Comparison of ENCODE assay signal across 33 mouse cellular contexts in the genomic region with DNA sequence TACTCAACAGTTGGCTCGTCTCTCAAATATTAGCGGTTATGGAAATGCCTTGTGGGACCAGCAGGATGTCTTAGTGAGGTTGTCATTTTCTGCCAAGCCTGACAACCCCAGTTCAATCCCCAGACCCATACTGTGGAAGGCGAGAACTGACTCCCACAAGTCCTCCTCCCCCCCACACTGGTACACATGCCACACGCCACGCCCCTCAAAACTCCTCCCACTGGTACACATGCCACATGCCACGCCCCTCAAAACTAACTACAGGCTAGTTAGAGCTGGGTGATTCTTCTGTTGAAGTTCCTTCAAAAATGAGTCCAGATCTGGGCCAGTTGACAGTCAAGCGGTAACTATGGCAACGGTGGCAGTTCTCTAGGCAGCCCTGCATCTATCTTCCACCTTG. TPM values are rescaled to one million over a fixed set of nuclear protein-coding genes. Genes with fewer than 3 reads are reported as not detected.
DNase-seq lines count a peak whose midpoint lies in the region; ATAC-seq and TF ChIP-seq lines count a peak whose summit lies in the region.
"Had no signal": no experiment of that assay in that cellular context is flagged by ENCODE, and none has a peak within 500 bp of the region (broad histone marks: within the 10 kb centered on the region; RNA-seq: fewer than 3 reads in every experiment).

No protein-coding gene starts in this region.

- H3K9me3 ChIP-seq in intestine, embryonic 15.5 days, result no peaks in the 10 kb centered on the region
- no peaks in the 10 kb centered on the region for H3K9me3 ChIP-seq in intestine, postnatal 0 days (ENCODE audit: control insufficient read depth)
- no peaks in the 10 kb centered on the region for H3K9me3 ChIP-seq in midbrain, postnatal 0 days (ENCODE audit: low read length)
- H3K9me3 ChIP-seq in midbrain, embryonic 13.5 days, result no peaks in the 10 kb centered on the region
- no peaks in the 10 kb centered on the region for H3K9me3 ChIP-seq in embryonic facial prominence, embryonic 10.5 days
- H3K9me3 ChIP-seq: embryonic facial prominence, embryonic 13.5 days; heart, embryonic 12.5 days; hindbrain, embryonic 13.5 days; liver, embryonic 13.5 days; midbrain, embryonic 10.5 days; stomach, embryonic 15.5 days had no signal

- 94% methylated on average over 8 of the region's 8 CpGs for WGBS in intestine, embryonic 15.5 days
- WGBS in intestine, postnatal 0 days, result 94% methylated on average over 8 of the region's 8 CpGs
- whole genome bisulfite sequencing in midbrain, postnatal 0 days, result 95% methylated on average over 8 of the region's 8 CpGs
- 97% methylated on average over 8 of the region's 8 CpGs for WGBS in midbrain, embryonic 13.5 days
- WGBS in embryonic facial prominence, embryonic 10.5 days, result 92% methylated on average over 8 of the region's 8 CpGs

- TF ChIP-seq CTCF in intestine, postnatal 0 days (IDR thresholded peaks at IDR 0.05; ENCODE audit: low read depth), result no peak
- TF ChIP-seq CTCF in midbrain, postnatal 0 days (IDR thresholded peaks at IDR 0.05), result no peak

- DNase-seq in CD4-positive, CD25-positive, alpha-beta regulatory T cell, adult 2 months (ENCODE audit: low read depth, low spot score), result peak; percentile 14
- peak; percentile 14 for DNase-seq in midbrain, postnatal 0 days (ENCODE audit: low spot score)
- no peak for DNase-seq in gastrocnemius, adult 8-10 months (ENCODE audit: low spot score in 2 of 2)
- DNase-seq in embryonic facial prominence, embryonic 10.5 days (ENCODE audit: low spot score), result no peak
- DNase-seq: adrenal gland, postnatal 14 days; cerebellum, adult 11-12 months; cerebellum, adult 9-11 months; embryo, embryonic 11 days; gastrocnemius, postnatal 14 days; heart, adult 18-20 months; heart, postnatal 4 days; kidney, adult 9 months; kidney, postnatal 25 days; liver, embryonic 13.5 days; lung, adult 2 months; lung, postnatal 10 days; right cerebral cortex, postnatal 25 days; thymus, adult 2 months; thymus, postnatal 36 days had no signal

- peaks cover 44% of the 10 kb centered on the region for H3K36me3 ChIP-seq in intestine, embryonic 15.5 days
- H3K36me3 ChIP-seq in intestine, postnatal 0 days (ENCODE audit: control insufficient read depth, insufficient read depth), result peaks cover 66% of the 10 kb centered on the region
- H3K36me3 ChIP-seq in midbrain, postnatal 0 days (ENCODE audit: insufficient read depth, low read length), result peaks cover 49% of the 10 kb centered on the region
- peaks cover 72% of the 10 kb centered on the region for H3K36me3 ChIP-seq in midbrain, embryonic 13.5 days
- peaks cover 84% of the 10 kb centered on the region for H3K36me3 ChIP-seq in embryonic facial prominence, embryonic 10.5 days (replicated peaks)

- no peak overlapping the region for H3K4me2 ChIP-seq in intestine, embryonic 15.5 days (replicated peaks)
- H3K4me2 ChIP-seq in intestine, postnatal 0 days (replicated peaks; ENCODE audit: low read depth), result no peak overlapping the region
- no peak overlapping the region for H3K4me2 ChIP-seq in midbrain, postnatal 0 days (ENCODE audit: low read depth, low read length, poor library complexity, severe bottlenecking)
- no peak overlapping the region for H3K4me2 ChIP-seq in midbrain, embryonic 13.5 days (replicated peaks)
- H3K4me2 ChIP-seq: embryonic facial prominence, embryonic 13.5 days; heart, embryonic 12.5 days; hindbrain, embryonic 13.5 days; liver, embryonic 13.5 days; stomach, embryonic 15.5 days had no signal

- no peak overlapping the region for H3K27ac ChIP-seq in intestine, embryonic 15.5 days
- H3K27ac ChIP-seq in intestine, postnatal 0 days (ENCODE audit: low read depth, low read length), result no peak overlapping the region
- no peak overlapping the region for H3K27ac ChIP-seq in midbrain, postnatal 0 days (ENCODE audit: low read depth, low read length)
- no peak overlapping the region for H3K27ac ChIP-seq in midbrain, embryonic 13.5 days
- no peak overlapping the region for H3K27ac ChIP-seq in embryonic facial prominence, embryonic 10.5 days (replicated peaks)
- H3K27ac ChIP-seq: embryonic facial prominence, embryonic 13.5 days; hindbrain, embryonic 13.5 days; liver, embryonic 13.5 days; macrophage; midbrain, embryonic 10.5 days; stomach, embryonic 15.5 days had no signal

- H3K4me1 ChIP-seq in intestine, embryonic 15.5 days (replicated peaks), result no peaks in the 10 kb centered on the region
- H3K4me1 ChIP-seq in intestine, postnatal 0 days (replicated peaks; ENCODE audit: control insufficient read depth, insufficient read depth, low read length), result no peaks in the 10 kb centered on the region
- H3K4me1 ChIP-seq in midbrain, postnatal 0 days (ENCODE audit: insufficient read depth, low read length), result no peaks in the 10 kb centered on the region
- no peaks in the 10 kb centered on the region for H3K4me1 ChIP-seq in midbrain, embryonic 13.5 days (replicated peaks)
- no peaks in the 10 kb centered on the region for H3K4me1 ChIP-seq in embryonic facial prominence, embryonic 10.5 days
- H3K4me1 ChIP-seq: embryonic facial prominence, embryonic 13.5 days; heart, embryonic 12.5 days; hindbrain, embryonic 13.5 days; liver, embryonic 13.5 days; midbrain, embryonic 10.5 days; stomach, embryonic 15.5 days had no signal

- H3K9ac ChIP-seq in intestine, embryonic 15.5 days, result no peak overlapping the region
- H3K9ac ChIP-seq in intestine, postnatal 0 days (ENCODE audit: low read depth, low read length), result no peak overlapping the region
- H3K9ac ChIP-seq in midbrain, postnatal 0 days (replicated peaks; ENCODE audit: low read length, poor library complexity, severe bottlenecking), result no peak overlapping the region
- H3K9ac ChIP-seq in midbrain, embryonic 13.5 days (replicated peaks), result no peak overlapping the region
- H3K9ac ChIP-seq: embryonic facial prominence, embryonic 13.5 days; heart, embryonic 12.5 days; hindbrain, embryonic 13.5 days; liver, embryonic 13.5 days; stomach, embryonic 15.5 days had no signal

- no peak for ATAC-seq in CD4-positive, CD25-positive, alpha-beta regulatory T cell, adult 4 months
- ATAC-seq in intestine, embryonic 15.5 days, result peak; percentile 23; the same call in 1 of the 2 replicates
- ATAC-seq in intestine, postnatal 0 days, result no peak
- no peak for ATAC-seq in midbrain, postnatal 0 days (ENCODE audit: low FRiP score)
- ATAC-seq in midbrain, embryonic 13.5 days, result no peak
- ATAC-seq: forebrain, embryonic 16.5 days; inflammation-experienced regulatory T-cells, adult 6 months; Patski had no signal

- no peak overlapping the region for H3K4me3 ChIP-seq in intestine, embryonic 15.5 days (replicated peaks)
- no peak overlapping the region for H3K4me3 ChIP-seq in intestine, postnatal 0 days (ENCODE audit: low read depth, low read length)
- no peak overlapping the region for H3K4me3 ChIP-seq in midbrain, postnatal 0 days (ENCODE audit: low read depth, low read length)
- H3K4me3 ChIP-seq in midbrain, embryonic 13.5 days (replicated peaks), result no peak overlapping the region
- H3K4me3 ChIP-seq in embryonic facial prominence, embryonic 10.5 days, result no peak overlapping the region
- H3K4me3 ChIP-seq: embryonic facial prominence, embryonic 13.5 days; heart, embryonic 12.5 days; hindbrain, embryonic 13.5 days; liver, embryonic 13.5 days; midbrain, embryonic 10.5 days; stomach, embryonic 15.5 days had no signal

- H3K27me3 ChIP-seq in intestine, embryonic 15.5 days (replicated peaks), result no peaks in the 10 kb centered on the region
- no peaks in the 10 kb centered on the region for H3K27me3 ChIP-seq in intestine, postnatal 0 days (replicated peaks; ENCODE audit: control insufficient read depth, insufficient read depth, low read length)
- no peaks in the 10 kb centered on the region for H3K27me3 ChIP-seq in midbrain, postnatal 0 days (ENCODE audit: insufficient read depth, low read length)
- no peaks in the 10 kb centered on the region for H3K27me3 ChIP-seq in midbrain, embryonic 13.5 days
- no peaks in the 10 kb centered on the region for H3K27me3 ChIP-seq in embryonic facial prominence, embryonic 10.5 days (replicated peaks; ENCODE audit: low read depth, poor library complexity, severe bottlenecking)
- H3K27me3 ChIP-seq: embryonic facial prominence, embryonic 13.5 days; heart, embryonic 12.5 days; hindbrain, embryonic 13.5 days; liver, embryonic 13.5 days; Patski; stomach, embryonic 15.5 days had no signal

RNA-seq across cellular contexts. Expression of gene Tdg, which starts 16.5 kb away (rescaled TPM):
- polyA plus RNA-seq in CD4-positive, CD25-positive, alpha-beta regulatory T cell, adult 4 months (2017; shearing (Covaris generic)), result 10 to 100 TPM; 23.4 to 40.3 TPM
- polyA plus RNA-seq in intestine, embryonic 15.5 days (2015; fragmentation: Nextera tagmentation; extraction: Ambion mirVana), result 122 and 128 TPM in 2 replicates
- polyA plus RNA-seq in intestine, postnatal 0 days (2015; fragmentation: Nextera tagmentation; extraction: Ambion mirVana), result 48.3 and 48.6 TPM in 2 replicates
- 60.9 and 74.4 TPM in 2 replicates for total RNA-seq in midbrain, postnatal 0 days (2014; rRNA removed)
- 119 and 121 TPM in 2 replicates for polyA plus RNA-seq in midbrain, postnatal 0 days (2015; fragmentation: Nextera tagmentation; extraction: Ambion mirVana)
- 229 and 241 TPM in 2 replicates for polyA plus RNA-seq in midbrain, embryonic 13.5 days (2015; fragmentation: Nextera tagmentation; extraction: Ambion mirVana)
- total RNA-seq in gastrocnemius, adult 8-10 months (2022), result 10 to 100 TPM in 3 of 4 experiments, 1 to 10 TPM in 1; 9.7 to 15.1 (median 11.9) TPM
- 262 and 276 TPM in 2 replicates for polyA plus RNA-seq in embryonic facial prominence, embryonic 10.5 days (2016; fragmentation: Nextera tagmentation; extraction: Ambion mirVana)

RNA-seq across cellular contexts. Expression of gene 1190007I07Rik, which starts 23.1 kb away (rescaled TPM):
- polyA plus RNA-seq in CD4-positive, CD25-positive, alpha-beta regulatory T cell, adult 4 months (2017; shearing (Covaris generic)), result 10 to 100 TPM; 22.2 to 27.0 TPM
- polyA plus RNA-seq in intestine, embryonic 15.5 days (2015; fragmentation: Nextera tagmentation; extraction: Ambion mirVana), result 57.5 and 68.4 TPM in 2 replicates
- 39.8 and 42.2 TPM in 2 replicates for polyA plus RNA-seq in intestine, postnatal 0 days (2015; fragmentation: Nextera tagmentation; extraction: Ambion mirVana)
- total RNA-seq in midbrain, postnatal 0 days (2014; rRNA removed), result 21.5 and 27.1 TPM in 2 replicates
- polyA plus RNA-seq in midbrain, postnatal 0 days (2015; fragmentation: Nextera tagmentation; extraction: Ambion mirVana), result 34.3 and 37.9 TPM in 2 replicates
- polyA plus RNA-seq in midbrain, embryonic 13.5 days (2015; fragmentation: Nextera tagmentation; extraction: Ambion mirVana), result 37.4 and 39.0 TPM in 2 replicates
- 10 to 100 TPM; 24.7 to 33.5 (median 30.4) TPM for total RNA-seq in gastrocnemius, adult 8-10 months (2022)
- 36.9 and 38.6 TPM in 2 replicates for polyA plus RNA-seq in embryonic facial prominence, embryonic 10.5 days (2016; fragmentation: Nextera tagmentation; extraction: Ambion mirVana)

RNA-seq across cellular contexts. Expression of gene Glt8d2, which starts 44.4 kb away (rescaled TPM):
- polyA plus RNA-seq in CD4-positive, CD25-positive, alpha-beta regulatory T cell, adult 4 months (2017; shearing (Covaris generic)), result 1 to 10 TPM; 2.1 to 2.9 TPM
- 5.1 and 6.9 TPM in 2 replicates for polyA plus RNA-seq in intestine, embryonic 15.5 days (2015; fragmentation: Nextera tagmentation; extraction: Ambion mirVana)
- 1.3 and 1.5 TPM in 2 replicates for polyA plus RNA-seq in intestine, postnatal 0 days (2015; fragmentation: Nextera tagmentation; extraction: Ambion mirVana)
- 0.85 and 2.2 TPM in 2 replicates for total RNA-seq in midbrain, postnatal 0 days (2014; rRNA removed)
- polyA plus RNA-seq in midbrain, postnatal 0 days (2015; fragmentation: Nextera tagmentation; extraction: Ambion mirVana), result 1.1 and 1.6 TPM in 2 replicates
- polyA plus RNA-seq in midbrain, embryonic 13.5 days (2015; fragmentation: Nextera tagmentation; extraction: Ambion mirVana), result 1.3 and 1.7 TPM in 2 replicates
- 1 to 10 TPM; 1.1 to 2.7 (median 1.6) TPM for total RNA-seq in gastrocnemius, adult 8-10 months (2022)
- polyA plus RNA-seq in embryonic facial prominence, embryonic 10.5 days (2016; fragmentation: Nextera tagmentation; extraction: Ambion mirVana), result 3.4 and 5.2 TPM in 2 replicates
- total RNA-seq: monocyte, adult 5-6 weeks had no signal
- polyA plus RNA-seq: macrophage had no signal

RNA-seq across cellular contexts. Expression of gene Hcfc2, which starts 49.9 kb away (rescaled TPM):
- polyA plus RNA-seq in CD4-positive, CD25-positive, alpha-beta regulatory T cell, adult 4 months (2017; shearing (Covaris generic)), result 10 to 100 TPM; 22.7 to 24.9 TPM
- 29.7 and 33.5 TPM in 2 replicates for polyA plus RNA-seq in intestine, embryonic 15.5 days (2015; fragmentation: Nextera tagmentation; extraction: Ambion mirVana)
- 18.9 and 23.3 TPM in 2 replicates for polyA plus RNA-seq in intestine, postnatal 0 days (2015; fragmentation: Nextera tagmentation; extraction: Ambion mirVana)
- total RNA-seq in midbrain, postnatal 0 days (2014; rRNA removed), result 26.9 and 27.2 TPM in 2 replicates
- polyA plus RNA-seq in midbrain, postnatal 0 days (2015; fragmentation: Nextera tagmentation; extraction: Ambion mirVana), result 27.0 and 28.4 TPM in 2 replicates
- 45.9 and 46.2 TPM in 2 replicates for polyA plus RNA-seq in midbrain, embryonic 13.5 days (2015; fragmentation: Nextera tagmentation; extraction: Ambion mirVana)
- 10 to 100 TPM; 25.4 to 33.2 (median 29.1) TPM for total RNA-seq in gastrocnemius, adult 8-10 months (2022)
- 24.5 and 26.6 TPM in 2 replicates for polyA plus RNA-seq in embryonic facial prominence, embryonic 10.5 days (2016; fragmentation: Nextera tagmentation; extraction: Ambion mirVana)

Comparison
In these comparisons a context has a peak if more than half of its experiments do, and no peak if none do; other contexts are left out.
1. DNase-seq: peak in CD4-positive, CD25-positive, alpha-beta regulatory T cell, adult 2 months (single experiment) and midbrain, postnatal 0 days (single experiment); none in gastrocnemius, adult 8-10 months (0 of 2) and embryonic facial prominence, embryonic 10.5 days (single experiment).